Mouse (Mus musculus) CH12.LX (cell line): ENCODE data around the gene Tspan12. TPM values are rescaled to one million over a fixed set of nuclear protein-coding genes. Genes with fewer than 3 reads are reported as not detected.

Source experiments
- DNase-seq: peaks from one replicate; pipeline ENCODE4 v3.0.0-alpha.2; 2013; ENCODE audit errors: extremely low read depth
- H3K27ac ChIP-seq: 2 replicates; pipeline ENCODE4 v1.5.1; 2012; ENCODE audit warnings: low read depth, mild to moderate bottlenecking, control low read depth, moderate library complexity; ENCODE audit not compliant: insufficient read depth
- H3K27me3 ChIP-seq: replicated peaks from 2 replicates; pipeline ENCODE3; 2012; ENCODE audit warnings: inconsistent platforms
- H3K36me3 ChIP-seq, 2 experiments: replicated peaks in 1 of 2; 2 replicates each; pipeline versions ENCODE3 to v1.6.1; 2012; ENCODE audit warnings: inconsistent platforms in 1 of 2, low read length in 1 of 2, mild to moderate bottlenecking in 1 of 2, mixed read lengths in 1 of 2, moderate library complexity in 1 of 2; ENCODE audit not compliant: control insufficient read depth in 1 of 2, insufficient read depth in 1 of 2
- H3K4me1 ChIP-seq, 2 experiments: 2 replicates each; pipeline ENCODE4 v1.6.1; 2012; ENCODE audit warnings: inconsistent platforms in 1 of 2, moderate library complexity in 1 of 2; ENCODE audit not compliant: insufficient read depth in 2 of 2, control insufficient read depth in 1 of 2
- H3K4me2 ChIP-seq: 2 replicates; pipeline ENCODE4 v1.6.1; 2012; ENCODE audit warnings: low read depth, mild to moderate bottlenecking, control low read depth; ENCODE audit not compliant: poor library complexity, insufficient read depth, severe bottlenecking
- H3K4me3 ChIP-seq, 3 experiments: fragments of 150-350 bp in 1 of 3; sonication (generic) in 1 of 3; replicated peaks in 1 of 3; 2 replicates each; pipeline versions ENCODE3 to v1.5.1; 2011 to 2012; ENCODE audit warnings: low read depth in 2 of 3, low read length in 2 of 3, mild to moderate bottlenecking in 2 of 3, moderate library complexity in 2 of 3, control low read depth in 1 of 3, improper control_type of control experiment in 1 of 3, inconsistent platforms in 1 of 3, mixed read lengths in 1 of 3; ENCODE audit not compliant: poor library complexity in 1 of 3
- H3K79me2 ChIP-seq: replicated peaks from 2 replicates; pipeline ENCODE4 v1.6.1; 2012; ENCODE audit warnings: mild to moderate bottlenecking, moderate library complexity; ENCODE audit not compliant: control insufficient read depth, poor library complexity, insufficient read depth, severe bottlenecking; ENCODE audit errors: extremely low read depth
- H3K9ac ChIP-seq: 2 replicates; pipeline ENCODE4 v1.6.1; 2012; ENCODE audit warnings: low read depth, mild to moderate bottlenecking, control low read depth, moderate library complexity; ENCODE audit not compliant: insufficient read depth
- H3K9me3 ChIP-seq: replicated peaks from 2 replicates; pipeline ENCODE3; 2012; ENCODE audit warnings: low read length, inconsistent platforms, mixed read lengths
- CHD1 ChIP-seq: IDR thresholded peaks from 2 replicates; pipeline ENCODE4 v1.6.1; 2012; ENCODE audit warnings: low read depth, low read length, improper control_type of control experiment, inconsistent platforms
- CHD2 ChIP-seq: IDR thresholded peaks from 2 replicates; pipeline ENCODE4 v1.6.1; 2011; ENCODE audit warnings: low read length, improper control_type of control experiment
- E2F4 ChIP-seq: IDR thresholded peaks from 2 replicates; pipeline ENCODE4 v1.6.1; 2011; ENCODE audit warnings: low read depth, low read length, improper control_type of control experiment; ENCODE audit not compliant: insufficient replicate concordance
- EP300 ChIP-seq: IDR thresholded peaks from 2 replicates; pipeline ENCODE4 v1.6.1; 2011; ENCODE audit warnings: low read length, improper control_type of control experiment
- MAFK ChIP-seq: IDR thresholded peaks from 2 replicates; pipeline ENCODE4 v1.6.1; 2011; ENCODE audit warnings: low read length, improper control_type of control experiment; ENCODE audit not compliant: insufficient replicate concordance
- MAX ChIP-seq: IDR thresholded peaks from 2 replicates; pipeline ENCODE4 v1.6.1; 2011; ENCODE audit warnings: low read length, improper control_type of control experiment
- MEF2A ChIP-seq: IDR thresholded peaks from 2 replicates; pipeline ENCODE4 v1.6.1; 2014; ENCODE audit warnings: low read depth, mild to moderate bottlenecking, inconsistent platforms, low read length, improper control_type of control experiment, borderline replicate concordance
- MXI1 ChIP-seq: IDR thresholded peaks from 2 replicates; pipeline ENCODE4 v1.6.1; 2011; ENCODE audit warnings: mild to moderate bottlenecking, low read depth, low read length, improper control_type of control experiment
- NRF1 ChIP-seq: IDR thresholded peaks from 2 replicates; pipeline ENCODE4 v1.6.1; 2014; ENCODE audit warnings: low read depth, mild to moderate bottlenecking, inconsistent platforms, low read length, improper control_type of control experiment, moderate library complexity
- POLR2A ChIP-seq: IDR thresholded peaks from 2 replicates; pipeline ENCODE4 v1.6.1; 2011; ENCODE audit warnings: low read depth, mild to moderate bottlenecking, improper control_type of control experiment, low read length
- RAD21 ChIP-seq: IDR thresholded peaks from 2 replicates; pipeline ENCODE4 v1.6.1; 2011; ENCODE audit warnings: low read depth, mild to moderate bottlenecking, low read length, improper control_type of control experiment, moderate library complexity
- RCOR1 ChIP-seq: conservative IDR thresholded peaks from 2 replicates; pipeline ENCODE4 v1.6.1; 2012; ENCODE audit warnings: low read depth, mild to moderate bottlenecking, inconsistent platforms, low read length, improper control_type of control experiment
- SIN3A ChIP-seq: IDR thresholded peaks from 2 replicates; pipeline ENCODE4 v1.6.1; 2012; ENCODE audit warnings: low read length, improper control_type of control experiment, inconsistent platforms
- SMC3 ChIP-seq: IDR thresholded peaks from 2 replicates; pipeline ENCODE4 v1.6.1; 2011; ENCODE audit warnings: low read depth, low read length, improper control_type of control experiment
- USF1 ChIP-seq: IDR thresholded peaks from 2 replicates; pipeline ENCODE4 v1.6.1; 2014; ENCODE audit warnings: low read depth, mild to moderate bottlenecking, inconsistent platforms, low read length, improper control_type of control experiment
- USF2 ChIP-seq: conservative IDR thresholded peaks from 2 replicates; pipeline ENCODE4 v1.6.1; 2011; ENCODE audit warnings: low read depth, low read length, improper control_type of control experiment
- ZC3H11A ChIP-seq: IDR thresholded peaks from 2 replicates; pipeline ENCODE4 v1.6.1; 2012; ENCODE audit warnings: low read depth, mild to moderate bottlenecking, inconsistent platforms, low read length, improper control_type of control experiment
- ZMIZ1 ChIP-seq: IDR thresholded peaks from 2 replicates; pipeline ENCODE4 v1.6.1; 2012; ENCODE audit warnings: low read depth, mild to moderate bottlenecking, inconsistent platforms, low read length, improper control_type of control experiment
- dilution Hi-C: fragments of 300-500 bp; cut with MboI; formaldehyde crosslinking; loops from 2 replicates; pipeline ENCODE4 v1.14.3; 2020; ENCODE audit warnings: low sequenced_read_pairs; ENCODE audit not compliant: extremely low pct_unique_long_range_greater_than_20kb, extremely low pct_ligation_motif_present
- in situ Hi-C: fragments of 300-500 bp; cut with MboI; formaldehyde crosslinking; loops from 3 replicates; pipeline ENCODE4 v1.14.3; 2019; ENCODE audit warnings: low sequenced_read_pairs, low pct_ligation_motif_present, low pct_unique_long_range_greater_than_20kb, mixed read lengths
- polyA plus RNA-seq: library from polyadenylated mRNA; unstranded; fragments of >175 nt; gene quantifications from 2 replicates; pipeline ENCODE4 v1.2.1, GENCODE M21; 2012; ENCODE audit warnings: low read depth; ENCODE audit not compliant: insufficient read length
- total RNA-seq, 2 experiments: library from RNA; depleted of rRNA; stranded (reverse); fragments of 300-350 nt in 1 of 2; fragments of >200 nt in 1 of 2; gene quantifications; 2 replicates each; pipeline ENCODE4 v1.2.3; 2012 to 2014

Tspan12 gene
- total and polyA plus RNA-seq, 3 experiments: not detected

GRCm38 (mm10) chr6:21850526-21851345, 1.6 kb downstream of the Tspan12 start:
- H3K27me3 ChIP-seq: no peaks in the 10 kb centered on the region
- H3K36me3 ChIP-seq: no peaks in the 10 kb centered on the region
- H3K9ac ChIP-seq: no peak overlapping the region
- H3K79me2 ChIP-seq: no peaks in the 10 kb centered on the region
- no peaks in the 10 kb centered on the region for H3K4me1 ChIP-seq
- H3K4me2 ChIP-seq: no peak overlapping the region
- dilution Hi-C loops (no loop called here), in situ Hi-C loops (no loop called here)
- H3K27ac ChIP-seq: no peak overlapping the region
- no peaks in the 10 kb centered on the region for H3K9me3 ChIP-seq
- no peak overlapping the region for H3K4me3 ChIP-seq
- DNase-seq: no peak
- TF ChIP-seq MAFK (no peak), CHD1 (no peak), USF1 (no peak), CHD2 (no peak), E2F4 (no peak), RCOR1 (no peak), SIN3A (no peak), ZC3H11A (no peak), POLR2A (no peak), ZMIZ1 (no peak)

- Histone ChIP-seq H3K9me3 (no peaks in the 10 kb centered on the region), H3K4me3 (no peak overlapping the region), H3K79me2 (no peaks in the 10 kb centered on the region), H3K36me3 (no peaks in the 10 kb centered on the region), H3K27me3 (no peaks in the 10 kb centered on the region), H3K4me2 (no peak overlapping the region), H3K27ac (no peak overlapping the region), H3K9ac (no peak overlapping the region), H3K4me1 (no peaks in the 10 kb centered on the region)
- no peak for DNase-seq
- TF ChIP-seq RCOR1 (no peak), MXI1 (no peak), MAX (no peak), EP300 (no peak), ZMIZ1 (no peak), RAD21 (no peak), SMC3 (no peak), MEF2A (no peak), USF2 (no peak), NRF1 (no peak)
- dilution Hi-C loops: no loop called here
- in situ Hi-C loops: no loop called here
These were observed 3.5 kb downstream of the Tspan12 start for GRCm38 (mm10) chr6:21848808-21849207.
